Mouse (Mus musculus) adrenal gland, adult 8-10 months (tissue): ENCODE results near the gene Mkrn3. TPM values are rescaled to one million over a fixed set of nuclear protein-coding genes. Genes with fewer than 3 reads are reported as not detected.

Experiments used
- DNase-seq: peaks from one replicate; pipeline ENCODE4 v3.0.0; 2022
- total RNA-seq, 4 experiments: library from RNA; stranded (reverse); gene quantifications; 2 replicates each; pipeline ENCODE4 v1.2.4; 2022

Mkrn3 gene
- total RNA-seq, 4 experiments from 2014 or later, result 1.3 to 2.6 (median 1.8) TPM

DNA sequence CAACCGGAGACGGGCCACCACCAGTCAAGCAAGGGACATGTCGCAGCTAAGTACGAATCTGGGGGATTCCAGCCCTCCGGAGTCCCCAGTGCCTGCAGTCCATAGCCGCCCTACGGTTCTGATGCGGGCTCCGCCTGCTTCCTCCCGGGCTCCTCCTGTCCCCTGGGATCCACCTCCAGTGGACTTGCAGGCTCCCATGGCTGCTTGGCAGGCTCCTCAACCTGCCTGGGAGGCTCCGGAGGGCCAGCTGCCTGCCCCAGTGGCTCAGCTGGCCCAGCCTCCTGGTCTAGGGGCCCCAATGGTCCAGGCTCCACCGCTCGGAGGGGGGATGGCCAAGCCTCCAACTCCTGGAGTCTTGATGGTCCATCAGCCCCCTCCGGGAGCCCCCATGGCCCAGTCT lies 42.6 kb downstream of the Mkrn3 start:
- no peak for DNase-seq

DNA sequence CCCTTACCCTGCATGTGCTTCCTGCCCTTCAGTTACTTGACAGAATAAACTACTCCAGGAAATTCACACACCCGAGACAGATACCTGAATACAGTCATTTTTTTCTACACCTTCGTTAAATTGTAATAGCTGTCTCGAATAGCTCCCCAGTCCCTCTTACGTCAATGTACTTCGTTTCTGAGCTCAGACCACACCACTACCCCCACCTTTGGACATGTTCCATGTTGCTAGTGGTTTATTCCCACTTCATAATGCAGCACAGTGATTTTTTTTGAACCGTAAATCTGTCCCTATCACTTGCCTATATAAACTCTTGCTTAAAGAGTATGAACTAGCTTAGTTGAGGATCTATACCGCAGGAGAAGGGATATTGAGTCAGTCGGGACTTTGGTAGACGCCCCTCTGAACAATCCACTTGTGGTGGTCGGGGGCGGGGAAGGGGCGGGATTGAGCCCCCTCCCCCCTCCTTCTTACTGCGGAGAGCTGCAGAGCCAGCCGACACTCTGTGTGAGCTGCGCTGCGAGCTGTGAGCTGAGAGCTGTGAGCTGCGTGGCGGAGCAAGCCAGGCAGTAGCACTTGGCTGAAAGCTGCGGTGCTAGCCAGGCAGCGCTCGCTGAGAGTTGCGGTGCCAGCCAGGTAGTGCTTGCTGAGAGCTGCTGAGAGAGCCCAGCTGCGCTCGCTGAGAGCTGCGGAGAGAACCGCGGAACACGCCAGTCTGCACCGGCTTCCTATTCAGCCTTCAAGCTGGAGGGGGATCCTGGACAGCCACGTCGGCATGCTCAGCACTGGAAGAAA lies 43.2 kb downstream of the Mkrn3 start, which contains the start of gene Magel2:
Gene Magel2 (plus strand): TSS at position 501 of the 795 bp plus-strand sequence.
- DNase-seq, result no peak

DNA sequence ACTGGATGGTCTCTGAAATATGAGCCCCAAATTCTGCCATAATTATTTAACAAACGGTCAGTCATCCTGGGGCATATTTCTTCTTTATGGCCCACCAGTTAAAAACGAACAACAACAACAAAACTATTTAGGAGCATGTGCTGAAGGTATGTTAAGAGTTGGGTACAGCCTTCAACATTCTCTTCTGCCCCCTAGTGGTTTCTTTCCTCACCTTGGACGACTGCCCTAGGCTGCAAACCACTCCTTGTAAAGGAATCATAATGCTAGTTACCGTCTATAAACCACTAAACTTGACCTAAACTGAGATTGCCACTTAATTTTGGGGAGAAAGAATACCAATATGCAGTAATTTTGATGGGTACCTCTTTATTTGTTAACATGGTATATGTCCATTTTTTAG lies 44.3 kb downstream of the Mkrn3 start:
- no peak for DNase-seq

Other genes starting within 250 kb of the Mkrn3 start
- 10 to 100 TPM; 77.2 to 92.4 (median 89.0) TPM for gene Ndn, start 73.6 kb downstream of the Mkrn3 start, total RNA-seq
- gene Magel2, start 43.1 kb downstream of the Mkrn3 start, total RNA-seq, result 1 to 10 TPM; 1.7 to 2.0 (median 1.8) TPM
- gene Peg12, start 44.4 kb upstream of the Mkrn3 start, total RNA-seq, result 1 to 10 TPM; 1.1 to 2.0 (median 1.6) TPM